Mouse (Mus musculus) mouse embryonic stem cell (cell line): ENCODE measurements around the gene Scfd2.

Source experiments
- in situ Hi-C, 2 experiments: fragments of 300-500 bp; cut with MboI; formaldehyde crosslinking; loops; 1 replicate in 1 of 2; 3 replicates in 1 of 2; pipeline ENCODE4 v1.14.3; 2019 to 2020; ENCODE audit warnings: low sequenced_read_pairs in 2 of 2, low pct_unique_long_range_greater_than_20kb in 1 of 2, mixed read lengths in 1 of 2; ENCODE audit not compliant: unreplicated experiment in 1 of 2

The Scfd2 gene

DNA sequence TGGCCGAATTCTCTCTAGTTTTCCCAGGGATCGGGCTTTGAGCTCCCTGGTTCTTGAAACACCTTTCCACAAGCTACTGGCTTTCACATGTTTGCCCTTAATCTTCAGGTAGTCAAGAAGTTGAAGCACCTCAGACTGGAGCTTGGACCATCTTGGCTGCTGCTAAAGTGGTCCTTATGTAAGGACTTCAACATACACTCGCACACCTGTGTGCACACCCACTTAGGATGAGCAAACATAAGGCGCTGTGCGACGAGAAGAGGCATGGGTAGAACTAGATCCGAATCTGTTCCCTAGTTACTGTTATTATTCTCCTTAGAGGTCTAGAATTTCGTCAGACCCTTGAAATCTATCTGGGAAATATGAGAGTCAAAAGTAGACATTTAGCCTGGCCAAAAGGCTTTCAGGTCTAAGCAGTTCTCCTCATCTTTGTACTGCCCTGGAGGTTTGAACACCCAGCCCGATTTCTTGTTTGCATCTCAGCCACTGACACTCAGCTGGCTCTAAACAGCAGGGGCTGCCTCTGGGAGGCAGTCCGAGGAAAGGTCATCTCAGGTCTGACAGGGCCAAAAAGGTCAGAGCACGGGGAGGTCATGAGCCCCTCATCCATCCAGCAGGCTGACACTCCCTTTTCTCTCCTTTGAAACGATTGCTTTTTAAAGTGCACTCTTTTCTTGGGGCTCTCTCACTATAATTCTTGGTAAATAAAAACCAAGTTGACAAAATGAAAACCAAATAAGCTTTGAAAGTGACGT lies 290.5 kb downstream of the Scfd2 start:
- in situ Hi-C loops, result no loop called here

DNA sequence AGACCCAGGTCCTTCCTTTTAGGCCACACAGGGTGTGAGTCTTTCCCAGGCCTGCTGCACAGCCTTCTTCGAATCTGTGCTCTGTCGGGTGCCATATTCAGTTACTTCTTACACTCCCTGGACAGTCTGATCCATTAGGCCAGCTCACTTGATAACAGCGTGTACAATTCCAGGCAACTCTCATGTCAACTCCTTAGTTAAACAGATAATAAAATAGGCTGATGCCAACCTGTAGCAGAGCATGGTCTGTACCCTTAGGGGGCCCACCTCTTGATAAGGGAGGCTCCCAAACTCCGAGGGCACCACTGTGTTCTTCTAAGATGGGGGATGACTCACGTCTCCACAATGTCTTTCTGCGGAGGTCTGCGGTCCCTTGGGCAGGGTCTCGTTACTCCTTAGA lies 291.3 kb downstream of the Scfd2 start:
- in situ Hi-C loops, result no loop called here

DNA sequence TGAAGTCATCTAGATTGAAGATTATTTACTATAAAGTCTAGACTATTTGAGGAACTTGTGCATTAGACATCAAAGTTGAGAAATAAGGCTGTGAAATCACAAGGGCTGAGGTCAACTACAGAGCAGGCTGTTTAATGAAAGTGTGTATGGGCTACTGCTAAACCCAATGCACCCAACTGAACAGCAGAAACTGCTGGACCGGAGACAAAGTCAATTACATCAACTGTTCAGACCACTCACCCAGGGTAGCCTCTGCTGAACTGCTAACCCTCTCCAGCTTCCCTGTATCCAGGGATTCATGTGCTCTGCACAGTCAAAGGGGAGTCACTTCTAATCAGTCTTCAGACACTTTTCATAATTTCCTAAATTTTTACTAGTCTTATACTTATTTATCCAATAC lies 292.2 kb downstream of the Scfd2 start:
- in situ Hi-C loops, result no loop called here

DNA sequence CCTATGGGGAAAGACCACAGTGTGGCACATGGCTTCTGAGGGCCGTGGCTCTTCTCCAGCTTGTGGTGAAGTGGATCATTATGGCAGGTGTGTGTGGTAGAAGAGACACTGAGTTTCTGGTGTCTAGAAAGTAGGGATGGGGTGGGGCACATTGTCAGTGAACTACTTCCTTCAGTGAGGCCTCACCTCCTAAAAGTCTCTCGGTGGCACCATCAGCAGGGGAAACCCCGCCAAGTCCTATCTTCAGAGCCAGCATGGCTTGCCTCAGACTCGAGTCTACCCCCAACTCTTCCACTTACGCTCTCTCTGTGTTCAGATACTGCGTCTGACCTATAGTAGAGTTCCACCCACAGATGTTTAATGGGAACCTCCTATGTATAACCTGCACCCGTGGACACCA lies 297.8 kb downstream of the Scfd2 start:
- in situ Hi-C loops, result no loop called here

DNA sequence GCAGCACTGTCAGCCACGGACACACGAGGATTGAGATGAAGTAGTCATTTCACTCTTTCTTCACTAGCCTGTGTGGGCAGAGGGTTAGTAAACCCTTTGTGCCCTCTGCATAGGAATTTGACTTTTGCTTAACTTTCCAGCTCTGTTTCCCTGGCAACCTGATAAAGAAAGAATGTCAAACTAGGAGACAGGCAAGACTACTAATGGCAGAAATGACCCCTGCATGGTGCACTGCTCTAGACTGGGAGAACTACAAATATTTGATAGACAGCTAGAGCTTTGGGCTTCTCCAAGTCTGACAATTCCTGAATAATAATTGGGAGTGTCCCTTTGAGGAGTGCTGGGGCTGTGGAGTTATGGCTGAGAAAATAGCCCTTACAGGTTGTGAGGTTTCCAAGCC lies 301.0 kb downstream of the Scfd2 start:
- in situ Hi-C loops, result no loop called here

DNA sequence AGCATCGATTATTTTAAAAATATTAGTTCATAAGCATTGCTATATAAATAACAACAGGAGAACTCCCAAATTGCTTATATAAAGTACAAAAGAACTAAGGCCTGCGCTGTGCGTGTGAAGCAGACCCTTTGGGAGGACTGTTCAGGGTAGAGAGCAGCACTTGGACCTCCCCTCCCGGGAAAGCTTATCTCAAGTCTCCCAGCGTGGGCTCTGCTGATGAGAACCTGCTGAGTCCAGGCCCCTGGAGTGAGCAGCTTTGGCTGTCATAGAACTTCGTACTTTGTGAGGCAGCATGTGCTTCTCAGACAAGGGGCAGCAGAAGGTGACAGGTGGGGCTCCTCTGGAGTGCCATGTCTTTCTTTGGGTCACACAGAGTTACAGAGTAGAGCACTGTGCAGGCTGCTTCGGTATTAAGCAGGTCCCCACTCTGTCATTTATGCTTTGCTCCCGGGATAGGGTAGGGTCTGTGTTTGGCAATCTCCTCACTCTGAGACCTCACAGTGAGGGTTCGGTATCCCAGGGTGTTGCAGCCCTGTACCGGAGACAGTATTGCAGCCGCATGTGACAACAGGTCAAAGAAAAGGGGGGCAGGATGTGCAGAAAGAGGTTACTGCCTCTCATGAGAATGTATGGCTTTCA lies 301.7 kb downstream of the Scfd2 start:
- in situ Hi-C loops, result no loop called here

DNA sequence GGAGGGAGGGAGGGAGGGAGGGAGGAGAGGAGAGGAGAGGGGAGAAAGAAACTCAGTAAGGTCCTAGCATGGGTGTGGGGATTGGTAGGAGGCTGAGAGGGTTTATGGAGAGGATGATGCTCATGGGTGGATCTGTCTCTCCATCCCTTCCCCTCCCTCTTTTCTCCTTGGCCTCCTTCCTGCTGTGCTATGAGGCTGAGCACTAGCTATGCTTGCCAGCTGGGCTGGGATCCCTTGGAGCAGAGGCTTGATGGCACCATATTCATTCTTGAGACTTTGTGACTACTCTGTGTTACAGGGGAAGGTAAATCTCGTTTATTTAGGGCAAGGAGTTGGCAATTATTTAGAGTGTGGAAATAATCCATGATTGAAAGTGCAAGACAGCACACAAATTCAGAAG lies 302.6 kb downstream of the Scfd2 start:
- in situ Hi-C loops, result no loop called here

DNA sequence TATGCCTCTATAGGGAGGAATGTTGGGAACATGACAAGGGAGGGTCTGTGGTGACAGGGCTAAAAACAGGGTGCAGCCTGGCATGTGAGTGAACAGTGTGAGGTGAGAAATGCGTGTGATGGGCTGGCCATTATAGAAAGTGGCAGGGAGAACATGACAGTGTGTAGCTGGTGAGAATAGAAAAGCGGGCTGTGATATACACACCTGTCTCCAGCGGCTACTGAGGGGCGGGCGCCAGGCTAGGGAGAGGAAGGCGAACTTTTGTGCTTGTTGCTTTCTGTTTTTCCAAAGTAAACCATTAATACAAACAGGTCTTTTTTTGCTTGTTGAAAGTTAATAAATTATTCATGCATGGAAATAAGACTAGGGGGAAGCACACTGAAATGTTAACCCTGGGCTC lies 304.2 kb downstream of the Scfd2 start:
- in situ Hi-C loops, result no loop called here

DNA sequence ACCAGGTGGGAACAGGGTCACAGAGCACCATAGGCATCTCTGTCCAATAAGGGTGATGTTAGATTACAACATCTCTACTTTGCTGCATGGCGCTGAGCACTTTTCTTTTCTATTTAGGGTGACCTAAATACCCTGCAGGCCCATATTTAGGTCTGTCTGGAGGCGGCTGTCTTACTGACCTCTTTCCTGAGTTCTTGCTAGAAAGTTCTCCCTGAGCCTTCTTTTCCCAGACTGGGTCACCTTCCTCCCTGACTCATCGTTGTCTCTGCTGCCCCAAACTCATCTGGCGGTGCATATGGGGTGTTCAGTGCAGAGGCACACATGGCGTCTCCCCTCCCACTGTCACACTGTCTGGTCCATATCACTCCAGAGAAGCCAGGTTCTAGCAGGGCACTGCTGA lies 305.4 kb downstream of the Scfd2 start:
- in situ Hi-C loops, result no loop called here

DNA sequence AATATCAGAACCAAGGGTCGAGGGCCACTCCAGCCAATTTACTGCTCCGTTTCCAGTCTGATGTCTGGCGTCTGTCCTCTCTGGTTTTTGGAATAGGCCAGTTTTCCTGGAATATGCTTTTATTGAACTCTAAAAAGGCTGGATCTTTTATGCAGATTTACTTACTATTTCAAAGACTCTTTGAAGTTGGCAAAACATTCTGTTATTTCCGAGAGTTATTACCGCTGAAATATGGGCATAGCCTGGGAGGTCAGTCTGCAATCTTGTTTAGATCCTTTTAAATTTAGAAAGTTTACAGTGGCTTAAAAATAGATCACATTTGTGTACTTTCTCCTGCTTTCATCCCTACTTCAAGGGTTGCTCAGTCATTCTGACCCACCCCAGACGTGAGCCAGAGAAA lies 307.1 kb downstream of the Scfd2 start:
- in situ Hi-C loops, result no loop called here

DNA sequence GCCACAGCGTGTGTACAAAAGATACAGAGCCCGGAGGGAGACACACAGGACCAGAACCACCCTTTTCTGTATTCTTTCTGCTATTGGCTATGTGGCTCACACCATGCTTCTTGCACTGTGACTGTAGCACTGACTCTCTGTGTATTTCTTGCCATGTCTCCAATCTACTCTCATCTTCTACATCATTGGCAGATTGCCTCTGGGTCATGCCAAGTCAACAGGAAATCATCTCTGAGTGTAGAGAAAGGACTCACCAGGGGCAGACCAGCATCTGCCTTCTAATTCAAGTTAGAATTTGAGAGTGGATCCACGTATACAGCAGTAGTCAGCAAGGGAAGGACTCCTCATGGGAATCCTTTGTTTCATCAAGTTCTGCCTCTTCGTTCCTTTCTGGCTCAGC lies 308.9 kb downstream of the Scfd2 start:
- in situ Hi-C loops, result no loop called here

DNA sequence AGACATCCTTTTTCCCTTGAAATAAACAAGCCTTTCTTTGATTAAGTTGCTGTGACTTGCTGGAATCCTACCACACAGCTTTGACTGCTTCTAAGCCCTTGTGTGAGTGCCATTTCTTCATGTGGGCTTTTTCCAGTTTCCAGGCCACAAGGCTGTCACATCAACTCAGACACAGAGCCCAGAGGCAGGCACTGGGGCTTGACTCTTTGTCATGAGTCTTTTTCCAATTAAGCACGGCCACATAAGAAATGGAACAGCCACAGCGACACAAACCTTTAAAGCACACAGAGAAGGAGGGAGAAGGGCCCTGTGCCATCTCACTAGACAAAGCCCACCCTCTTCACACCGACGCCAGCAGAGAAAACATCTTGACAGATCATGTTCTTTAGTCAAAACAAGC lies 313.0 kb downstream of the Scfd2 start:
- in situ Hi-C loops, result no loop called here

DNA sequence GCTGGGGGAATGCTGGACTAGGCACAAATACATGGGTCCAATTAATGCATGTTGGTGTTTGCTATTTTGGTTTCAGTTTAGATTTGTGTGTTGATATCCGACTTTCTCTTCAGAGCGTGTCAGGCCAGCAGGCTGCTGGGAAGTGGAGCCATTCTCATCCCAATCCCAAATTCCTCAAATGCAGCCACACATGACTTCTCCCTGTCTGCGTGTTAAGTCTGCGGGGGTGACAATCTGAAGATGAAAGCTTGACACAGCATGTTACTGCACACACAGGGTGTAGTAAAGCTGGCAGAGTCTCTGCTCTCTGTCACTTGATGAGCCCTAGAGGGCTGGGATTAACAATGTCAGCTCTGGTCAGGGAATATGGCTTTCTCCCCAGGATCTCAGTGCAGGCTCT lies 316.4 kb downstream of the Scfd2 start:
- in situ Hi-C loops, result no loop called here

DNA sequence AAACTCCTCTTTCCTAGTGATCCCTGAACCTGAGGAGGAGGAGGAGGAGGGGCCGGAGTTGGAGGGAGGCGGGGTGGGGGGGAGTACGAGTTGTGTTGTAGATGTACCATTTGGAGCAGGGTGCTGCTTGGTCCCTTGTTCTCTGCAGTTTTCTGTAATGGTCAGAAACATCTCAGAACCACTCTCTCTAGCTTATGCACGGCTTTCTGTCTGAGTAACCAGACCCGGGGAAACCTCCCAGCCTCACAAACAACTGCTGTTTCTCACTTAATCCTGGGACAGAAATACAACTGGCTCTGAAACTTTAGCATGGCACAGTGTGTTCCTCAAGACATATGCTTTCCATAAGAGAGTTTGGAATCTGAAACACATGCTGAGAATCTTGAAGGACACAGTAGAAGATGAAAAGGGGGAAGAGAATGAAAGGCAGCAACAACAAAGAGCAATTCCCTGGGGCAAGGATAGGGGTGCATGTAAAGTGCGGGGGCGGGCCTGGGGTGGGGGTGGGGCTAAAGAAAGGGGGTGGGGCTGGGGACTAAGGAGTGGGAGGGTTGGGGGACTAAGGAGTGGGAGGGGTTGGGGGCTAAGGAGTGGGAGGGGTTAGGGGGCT lies 317.0 kb downstream of the Scfd2 start:
- in situ Hi-C loops, result no loop called here

DNA sequence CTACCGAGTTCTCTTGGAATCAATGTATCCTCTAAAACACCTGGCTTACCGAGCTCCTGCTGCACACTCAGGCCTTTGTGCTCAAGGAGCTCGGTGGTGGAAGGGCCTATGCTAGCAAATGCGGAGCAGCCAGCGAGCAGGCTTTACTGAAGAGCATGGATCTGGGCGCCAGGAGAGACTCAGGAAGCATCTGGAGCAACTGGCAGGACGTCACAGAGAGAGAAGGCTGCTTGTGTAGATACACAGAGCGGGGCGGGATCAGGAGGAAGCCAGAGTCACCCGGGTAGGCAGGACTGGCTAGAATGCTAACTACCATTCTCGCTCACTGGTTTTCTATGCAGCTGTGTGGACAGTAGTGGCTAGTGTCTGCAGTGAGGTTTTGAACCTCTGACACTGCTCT lies 320.2 kb downstream of the Scfd2 start:
- in situ Hi-C loops, result no loop called here

DNA sequence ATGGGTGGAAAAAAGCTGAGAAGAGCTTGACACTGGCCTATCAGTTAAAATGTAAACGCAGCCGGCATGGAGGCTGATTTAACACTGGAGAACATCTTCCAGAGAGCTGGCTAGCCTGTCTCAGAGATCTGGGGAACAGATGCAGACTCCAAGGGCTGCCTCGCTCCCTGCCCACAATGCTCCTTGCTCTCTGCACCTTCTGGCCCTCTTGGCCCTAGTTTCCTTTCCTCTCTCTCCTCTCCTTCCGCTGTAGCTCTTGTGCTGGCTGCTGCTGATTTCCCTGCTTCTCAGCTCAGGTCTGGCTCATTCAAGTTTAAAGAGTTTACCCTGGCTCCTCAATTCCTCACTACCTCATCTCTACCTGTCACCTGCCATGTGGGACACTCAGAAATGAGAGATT lies 321.9 kb downstream of the Scfd2 start:
- in situ Hi-C loops, result no loop called here

DNA sequence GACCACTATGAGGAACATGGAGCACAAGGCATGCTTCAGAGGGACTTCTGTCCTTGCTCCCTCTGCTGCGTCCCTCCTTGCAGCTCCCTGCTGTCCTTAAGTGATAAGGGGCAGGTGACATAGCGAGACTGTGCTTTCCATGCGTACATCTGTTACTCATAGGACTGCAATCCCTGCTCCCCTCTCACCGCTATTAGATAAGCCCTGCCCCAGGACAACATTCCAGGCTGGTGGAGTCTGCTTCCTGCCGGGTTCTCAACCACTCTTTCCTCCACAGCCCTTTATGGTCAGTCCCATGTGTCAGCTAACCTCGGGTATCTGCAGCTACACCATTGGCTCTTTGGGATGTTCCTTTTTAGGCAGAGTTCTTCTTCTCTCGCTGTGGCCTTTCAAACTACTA lies 323.1 kb downstream of the Scfd2 start:
- in situ Hi-C loops, result no loop called here

DNA sequence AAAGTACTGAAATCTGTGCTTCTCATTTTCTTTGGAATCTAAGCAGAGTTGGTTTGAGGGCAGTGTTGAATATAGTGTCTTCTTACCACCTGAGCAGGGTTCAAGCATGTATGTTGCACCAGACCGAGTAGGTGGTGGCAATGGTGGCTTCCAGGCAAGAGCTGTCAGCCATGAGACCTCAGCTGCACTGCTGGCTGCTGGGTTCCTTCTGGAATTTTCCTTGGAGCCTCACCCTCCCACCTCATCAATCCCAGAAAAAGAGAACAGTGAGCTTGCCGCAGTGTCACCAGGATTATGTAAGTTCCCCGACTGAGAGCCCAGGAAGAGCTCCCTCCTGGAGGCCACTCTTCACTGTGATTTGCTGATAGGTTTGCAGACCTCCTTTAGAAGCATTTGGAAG lies 324.4 kb downstream of the Scfd2 start:
- in situ Hi-C loops, result no loop called here

DNA sequence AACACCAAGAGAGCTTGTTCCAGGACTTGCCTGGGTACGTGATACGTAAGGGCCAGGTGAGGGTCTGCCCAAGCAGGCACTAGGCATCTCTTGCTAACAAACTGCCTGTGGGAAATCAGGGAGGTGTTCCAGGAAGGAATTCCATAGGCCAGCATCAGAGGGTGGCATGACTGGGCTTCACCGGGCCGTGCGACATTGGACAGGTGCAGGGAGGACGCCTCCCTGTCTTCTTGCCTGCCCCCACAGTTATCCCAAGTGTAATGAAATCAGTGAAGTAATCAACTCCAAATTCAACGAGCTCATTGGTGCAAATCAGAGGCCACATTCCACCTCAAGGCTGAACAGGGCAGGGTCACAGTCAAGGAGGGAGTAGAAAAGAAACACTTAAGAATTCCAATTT lies 324.9 kb downstream of the Scfd2 start:
- in situ Hi-C loops, result no loop called here

DNA sequence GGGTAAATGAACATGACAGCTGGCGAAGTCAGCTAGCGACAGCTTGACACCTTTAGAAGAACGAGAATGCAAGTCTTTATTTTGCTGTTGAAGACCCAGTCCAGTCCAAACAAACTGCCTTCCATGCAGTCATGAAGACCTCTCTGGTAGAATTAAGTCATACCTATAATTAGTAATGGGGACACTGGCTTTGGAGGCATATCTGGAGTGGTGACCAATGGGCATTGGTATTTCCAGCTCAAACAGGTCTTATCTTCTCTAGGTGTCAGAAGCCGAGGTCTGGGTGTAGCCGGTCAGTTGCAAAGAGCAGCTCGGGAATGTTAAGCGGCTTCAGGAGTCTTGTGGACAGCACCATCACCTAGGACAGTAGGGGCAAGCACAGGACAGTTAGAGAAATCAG lies 325.5 kb downstream of the Scfd2 start:
- in situ Hi-C loops, result no loop called here
